ENCODE assay signal across 8 mouse cellular contexts in the genomic region with DNA sequence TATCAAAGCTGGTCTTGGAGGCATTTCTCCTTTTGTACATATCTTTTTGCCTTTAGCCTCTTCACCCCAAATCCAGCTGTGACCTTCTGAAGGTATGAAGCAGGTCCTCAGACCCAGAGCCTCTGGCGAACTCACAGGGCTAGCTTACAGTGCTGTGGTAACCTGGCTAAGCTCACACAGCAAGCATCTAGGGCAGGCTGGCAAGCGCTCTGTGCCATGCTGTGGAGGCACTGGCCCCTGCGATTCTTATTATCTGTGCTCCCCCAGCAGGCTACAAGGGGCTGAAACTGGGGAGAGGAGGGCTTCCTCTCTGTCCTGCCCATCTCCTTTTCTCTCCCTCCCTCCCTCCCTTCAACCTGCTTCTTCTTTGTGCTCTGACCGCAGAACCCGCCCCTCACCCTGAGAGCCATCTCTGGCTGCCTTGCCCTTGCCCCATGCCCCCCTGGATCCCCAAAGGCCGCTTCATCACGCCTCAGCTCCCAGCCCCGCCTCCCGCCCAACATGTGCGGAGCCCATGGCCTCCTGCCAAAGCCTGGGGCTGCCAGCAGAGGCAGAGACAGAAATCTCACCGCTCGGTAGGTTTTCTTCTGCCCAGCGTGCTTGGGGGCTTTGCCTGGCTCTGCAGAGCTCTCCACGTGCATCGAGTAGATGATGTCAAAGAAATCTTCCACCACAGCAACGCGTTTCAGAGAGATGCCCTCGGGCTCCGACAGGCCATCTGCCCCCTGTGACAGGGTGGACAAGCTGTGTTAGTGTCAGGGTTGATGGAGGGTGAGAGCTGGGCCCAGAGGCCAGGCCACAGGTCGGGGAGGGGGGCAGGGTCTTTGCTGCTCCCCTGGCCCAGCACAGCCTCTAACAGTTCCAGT. TPM values are rescaled to one million over a fixed set of nuclear protein-coding genes. Genes with fewer than 3 reads are reported as not detected.
DNase-seq lines count a peak whose midpoint lies in the region; ATAC-seq and TF ChIP-seq lines count a peak whose summit lies in the region.

No protein-coding gene starts in this region.

- ATAC-seq in forebrain, embryonic 14.5 days: peak; percentile 80
- peak; percentile 25 for ATAC-seq in intestine, embryonic 16.5 days
- ATAC-seq in limb, embryonic 13.5 days (ENCODE audit: low FRiP score, low read depth): no peak
- ATAC-seq in midbrain, postnatal 0 days (ENCODE audit: low FRiP score): peak; percentile 57

- peak overlapping the region; percentile 49 for H3K9ac ChIP-seq in forebrain, embryonic 14.5 days (ENCODE audit: low read length)
- peak overlapping the region; percentile 30 for H3K9ac ChIP-seq in intestine, embryonic 16.5 days (ENCODE audit: low read depth, low read length)
- H3K9ac ChIP-seq in limb, embryonic 13.5 days: peak overlapping the region; percentile 50; the same call in 1 of the 2 replicates
- peak overlapping the region; percentile 44 for H3K9ac ChIP-seq in midbrain, postnatal 0 days (replicated peaks; ENCODE audit: low read length, poor library complexity, severe bottlenecking)

- H3K27ac ChIP-seq in left cerebral cortex, adult 2 months: peak overlapping the region; percentile 71
- peak overlapping the region; percentile 92 for H3K27ac ChIP-seq in forebrain, embryonic 14.5 days (ENCODE audit: low read depth, low read length)
- no peak overlapping the region for H3K27ac ChIP-seq in intestine, embryonic 16.5 days (ENCODE audit: low read length)
- H3K27ac ChIP-seq in limb, embryonic 13.5 days: no peak overlapping the region
- peak overlapping the region; percentile 76 for H3K27ac ChIP-seq in midbrain, postnatal 0 days (ENCODE audit: low read depth, low read length)

- no peak for TF ChIP-seq CTCF in left cerebral cortex, adult 2 months (IDR thresholded peaks at IDR 0.05)
- TF ChIP-seq CTCF in midbrain, postnatal 0 days (IDR thresholded peaks at IDR 0.05): peak; percentile 32; the same call in 1 of the 2 replicates

- DNase-seq in left cerebral cortex, adult 2 months (ENCODE audit: extremely low spot score in 1 of 2, low spot score in 2 of 2): peak; percentile 60 to 62
- no peak for DNase-seq in left cerebral cortex, adult 11 months (ENCODE audit: low spot score)
- peak; percentile 76 to 80 for DNase-seq in cerebellum, adult 18-20 months
- DNase-seq in forebrain, embryonic 14.5 days (ENCODE audit: low spot score): peak; percentile 92
- peak; percentile 89 for DNase-seq in midbrain, postnatal 0 days (ENCODE audit: low spot score)
- peak; percentile 80 for DNase-seq in testis, postnatal 10 days (ENCODE audit: low spot score)

- H3K9me3 ChIP-seq in forebrain, embryonic 14.5 days (replicated peaks; ENCODE audit: control insufficient read depth, low read length): no peaks in the 10 kb centered on the region
- H3K9me3 ChIP-seq in intestine, embryonic 16.5 days (ENCODE audit: control insufficient read depth, low read length): no peaks in the 10 kb centered on the region
- H3K9me3 ChIP-seq in limb, embryonic 13.5 days: no peaks in the 10 kb centered on the region
- H3K9me3 ChIP-seq in midbrain, postnatal 0 days (ENCODE audit: low read length): no peaks in the 10 kb centered on the region

- H3K4me2 ChIP-seq in forebrain, embryonic 14.5 days (ENCODE audit: low read length): peak overlapping the region; percentile 25
- 0 out of 2 replicates have a peak overlapping the region, but pooled peaks have one; percentile 14 for H3K4me2 ChIP-seq in intestine, embryonic 16.5 days (ENCODE audit: low read depth, low read length)
- H3K4me2 ChIP-seq in limb, embryonic 13.5 days (replicated peaks): peak overlapping the region; percentile 50
- H3K4me2 ChIP-seq in midbrain, postnatal 0 days (ENCODE audit: low read depth, low read length, poor library complexity, severe bottlenecking): peak overlapping the region; percentile 29

- no peaks in the 10 kb centered on the region for H3K36me3 ChIP-seq in forebrain, embryonic 14.5 days (ENCODE audit: control insufficient read depth, insufficient read depth, low read length)
- no peaks in the 10 kb centered on the region; the same call in 1 of the 2 replicates for H3K36me3 ChIP-seq in intestine, embryonic 16.5 days (ENCODE audit: control insufficient read depth, insufficient read depth, low read length)
- H3K36me3 ChIP-seq in limb, embryonic 13.5 days: no peaks in the 10 kb centered on the region
- peaks cover 6% of the 10 kb centered on the region; the same call in 1 of the 2 replicates for H3K36me3 ChIP-seq in midbrain, postnatal 0 days (ENCODE audit: insufficient read depth, low read length)

- no peaks in the 10 kb centered on the region for H3K27me3 ChIP-seq in forebrain, embryonic 14.5 days (replicated peaks; ENCODE audit: control insufficient read depth, insufficient read depth, low read length)
- no peaks in the 10 kb centered on the region for H3K27me3 ChIP-seq in intestine, embryonic 16.5 days (replicated peaks; ENCODE audit: control insufficient read depth, insufficient read depth, low read length)
- H3K27me3 ChIP-seq in limb, embryonic 13.5 days: peaks cover 16% of the 10 kb centered on the region; the same call in 1 of the 2 replicates
- H3K27me3 ChIP-seq in midbrain, postnatal 0 days (ENCODE audit: insufficient read depth, low read length): no peaks in the 10 kb centered on the region

- peaks cover 29% of the 10 kb centered on the region for H3K4me1 ChIP-seq in forebrain, embryonic 14.5 days (ENCODE audit: control insufficient read depth, insufficient read depth, low read length)
- peaks cover 18% of the 10 kb centered on the region; the same call in 1 of the 2 replicates for H3K4me1 ChIP-seq in intestine, embryonic 16.5 days (ENCODE audit: control insufficient read depth, insufficient read depth, low read length)
- H3K4me1 ChIP-seq in limb, embryonic 13.5 days: peaks cover 28% of the 10 kb centered on the region
- peaks cover 20% of the 10 kb centered on the region; the same call in 1 of the 2 replicates for H3K4me1 ChIP-seq in midbrain, postnatal 0 days (ENCODE audit: insufficient read depth, low read length)

- intact Hi-C loops in left cerebral cortex, adult 2 months (cut with DNase I): no loop called here

- 4% methylated on average over 20 of the region's 20 CpGs for WGBS in forebrain, embryonic 14.5 days
- WGBS in intestine, embryonic 16.5 days: 26% methylated on average over 20 of the region's 20 CpGs
- whole genome bisulfite sequencing in limb, embryonic 13.5 days: 12% methylated on average over 20 of the region's 20 CpGs
- WGBS in midbrain, postnatal 0 days: 4% methylated on average over 20 of the region's 20 CpGs

- H3K4me3 ChIP-seq in left cerebral cortex, adult 2 months: no peak overlapping the region
- H3K4me3 ChIP-seq in forebrain, embryonic 14.5 days (ENCODE audit: low read depth, low read length): no peak overlapping the region
- no peak overlapping the region for H3K4me3 ChIP-seq in intestine, embryonic 16.5 days (ENCODE audit: low read length)
- H3K4me3 ChIP-seq in limb, embryonic 13.5 days: 0 out of 2 replicates have a peak overlapping the region, but pooled peaks have one; percentile 10
- no peak overlapping the region for H3K4me3 ChIP-seq in midbrain, postnatal 0 days (ENCODE audit: low read depth, low read length)

RNA-seq across cellular contexts. Expression of a gene that starts 9.2 kb away (rescaled TPM):
- total RNA-seq in left cerebral cortex, adult 2 months (2021): not detected
- not detected in 2 replicates for polyA plus RNA-seq in forebrain, embryonic 14.5 days (2014; fragmentation: Nextera tagmentation; extraction: Ambion mirVana)
- not detected in 2 replicates for polyA plus RNA-seq in intestine, embryonic 16.5 days (2015; fragmentation: Nextera tagmentation; extraction: Ambion mirVana)
- not detected in 2 replicates for polyA plus RNA-seq in limb, embryonic 13.5 days (2015; fragmentation: Nextera tagmentation; extraction: Ambion mirVana)
- total RNA-seq in midbrain, postnatal 0 days (2014; rRNA removed): not detected in 2 replicates
- not detected in 2 replicates for polyA plus RNA-seq in midbrain, postnatal 0 days (2015; fragmentation: Nextera tagmentation; extraction: Ambion mirVana)

RNA-seq across cellular contexts. Expression of a gene that starts 46.4 kb away (rescaled TPM):
- 10 to 100 TPM; 45.0 to 51.3 TPM for total RNA-seq in left cerebral cortex, adult 2 months (2021)
- 31.4 and 42.0 TPM in 2 replicates for polyA plus RNA-seq in forebrain, embryonic 14.5 days (2014; fragmentation: Nextera tagmentation; extraction: Ambion mirVana)
- polyA plus RNA-seq in intestine, embryonic 16.5 days (2015; fragmentation: Nextera tagmentation; extraction: Ambion mirVana): 28.6 and 34.2 TPM in 2 replicates
- 11.8 and 13.2 TPM in 2 replicates for polyA plus RNA-seq in limb, embryonic 13.5 days (2015; fragmentation: Nextera tagmentation; extraction: Ambion mirVana)
- total RNA-seq in midbrain, postnatal 0 days (2014; rRNA removed): 73.1 and 97.7 TPM in 2 replicates
- 24.4 and 26.4 TPM in 2 replicates for polyA plus RNA-seq in midbrain, postnatal 0 days (2015; fragmentation: Nextera tagmentation; extraction: Ambion mirVana)

Comparison
In these comparisons a context has a peak if more than half of its experiments do, and no peak if none do; other contexts are left out.
1. H3K27ac ChIP-seq: peak in left cerebral cortex, adult 2 months (single experiment), forebrain, embryonic 14.5 days (single experiment) and midbrain, postnatal 0 days (single experiment); none in intestine, embryonic 16.5 days (single experiment) and limb, embryonic 13.5 days (single experiment).
2. Peak in every context shown above with its lines, with median percentiles within 50 percentile points of each other: H3K4me2 ChIP-seq and H3K9ac ChIP-seq.